Mouse (Mus musculus): ENCODE results near the gene Clca3a1.

Clca3a1 gene

GRCm38 (mm10) chr3:144679701-144680159 lies 81.0 kb downstream of the Clca3a1 start:
- DNase-seq: no peak
